Mouse (Mus musculus): ENCODE measurements around the gene 1190005I06Rik.

GRCm38 (mm10) chr8:120607460-120607859, 40.0 kb downstream of the 1190005I06Rik start:
- no peak for TF ChIP-seq CTCF (IDR thresholded peaks at IDR 0.05)
- TF ChIP-seq EP300 (IDR thresholded peaks at IDR 0.05): no peak
